Mouse (Mus musculus) layer of hippocampus, adult 18-20 months (tissue): ENCODE measurements around the gene Zfp710. TPM values are rescaled to one million over a fixed set of nuclear protein-coding genes. Genes with fewer than 3 reads are reported as not detected.
"Not testable (repeated sequence)": the region's sequence is repeated elsewhere in the genome, so short reads cannot be mapped to it uniquely, and the experiment has no call there.

ENCODE experiments used
- DNase-seq, 2 experiments: peaks; one replicate each; pipeline ENCODE4 v3.0.0; 2022; ENCODE audit warnings: low spot score in 2 of 2
- long read RNA-seq: library from polyadenylated mRNA; stranded (forward); transcript quantifications from one replicate; pipeline ENCODE4 v2.0.0, GENCODE M21; 2021
- total RNA-seq, 2 experiments: library from RNA; stranded (reverse); gene quantifications; 2 replicates each; pipeline ENCODE4 v1.2.3; 2021

Zfp710 gene
- 10 to 100 TPM; 25.6 to 26.0 TPM for total RNA-seq
- long read RNA-seq, full-length matches to known transcripts, result 4 of 11 reads
- long read RNA-seq, partial matches to known transcripts, result 0 of 11 reads
- long read RNA-seq, other reads (novel, unspliced or antisense), result 7 of 11 reads

DNA sequence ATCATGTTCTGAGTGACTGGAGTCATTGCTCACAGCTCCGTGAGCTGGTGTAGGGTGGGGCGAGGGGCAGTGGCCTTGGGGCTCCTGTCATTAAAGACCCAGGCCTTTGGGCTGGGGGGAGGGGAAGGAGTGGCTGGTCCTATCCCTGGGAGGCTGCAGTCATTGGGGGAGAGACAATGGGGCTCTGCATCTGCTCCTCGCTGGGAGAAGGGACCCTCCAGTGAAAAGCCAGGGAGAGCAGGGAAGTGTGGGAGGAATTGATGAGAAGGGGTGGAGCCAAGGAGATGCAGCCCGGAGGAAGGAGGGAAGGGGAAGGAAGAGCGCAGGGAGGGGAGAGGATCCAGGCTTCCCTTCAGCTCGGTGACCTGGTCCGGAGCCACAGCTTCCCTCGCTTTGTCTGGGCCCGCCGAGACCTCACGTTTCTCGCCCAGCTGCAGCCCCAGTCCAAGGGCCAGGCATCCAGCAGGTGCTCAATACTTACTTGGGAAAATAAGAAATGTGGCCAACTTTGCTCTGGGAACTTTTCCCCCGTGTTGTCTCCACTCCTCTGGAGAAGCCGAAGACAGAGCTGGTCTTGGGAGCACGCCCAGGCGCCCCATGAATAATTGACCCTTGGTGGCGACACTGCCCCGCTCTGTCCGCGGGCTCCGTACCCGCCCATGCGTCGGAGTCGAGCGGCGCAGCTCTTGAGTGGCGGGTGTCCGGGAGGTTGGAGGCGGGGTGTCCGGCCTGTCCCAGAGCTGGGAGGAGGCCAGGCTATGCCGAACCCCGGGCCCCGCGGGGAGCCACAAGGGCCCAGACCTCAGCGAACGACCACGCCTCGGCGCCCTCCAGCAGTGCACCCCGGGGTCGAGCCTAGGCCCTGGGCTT lies at the start of gene Zfp710:
Gene Zfp710 (plus strand): TSS at position 294 of the 870 bp plus-strand sequence.
- DNase-seq, result peak; percentile 68 to 75

DNA sequence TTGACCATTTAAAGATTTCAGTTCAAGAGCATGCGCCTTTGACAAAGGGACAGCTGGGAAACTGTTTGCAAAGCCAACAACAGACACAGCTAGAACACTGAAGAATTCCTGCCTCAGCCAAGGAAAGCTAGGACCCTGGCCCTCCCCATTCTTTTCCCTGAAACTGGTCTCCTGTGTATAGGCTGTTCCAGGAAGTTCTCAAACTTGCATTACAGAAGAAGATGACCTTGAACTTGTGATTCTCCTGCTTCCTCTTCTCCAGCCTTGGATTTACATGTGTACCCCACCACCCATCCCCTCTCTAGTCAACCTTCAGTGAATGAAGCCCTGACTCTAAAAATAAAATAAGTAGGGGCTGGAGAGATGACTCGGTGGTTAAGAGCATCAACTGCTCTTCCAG lies 49.3 kb upstream of the Zfp710 start:
- no peak for DNase-seq

DNA sequence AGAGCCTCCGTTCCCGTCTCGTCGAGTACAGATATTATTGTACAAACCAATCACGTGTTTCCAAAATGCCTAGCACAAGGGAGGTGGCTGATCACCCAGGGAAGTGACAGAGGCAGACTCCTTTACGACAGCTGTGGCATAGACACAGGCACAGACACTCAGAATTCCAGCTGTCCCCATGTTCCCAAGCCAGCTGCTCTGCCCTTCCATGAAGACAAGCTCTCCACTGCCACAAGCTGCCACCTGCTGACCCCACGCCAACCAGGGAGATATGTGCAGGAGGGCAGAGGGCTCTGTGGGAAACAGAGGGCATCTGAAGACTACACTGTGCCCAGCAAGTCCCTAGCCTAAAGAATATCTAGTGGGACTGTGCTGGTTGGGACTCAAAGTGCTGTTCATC lies 37.9 kb upstream of the Zfp710 start:
- no peak for DNase-seq

DNA sequence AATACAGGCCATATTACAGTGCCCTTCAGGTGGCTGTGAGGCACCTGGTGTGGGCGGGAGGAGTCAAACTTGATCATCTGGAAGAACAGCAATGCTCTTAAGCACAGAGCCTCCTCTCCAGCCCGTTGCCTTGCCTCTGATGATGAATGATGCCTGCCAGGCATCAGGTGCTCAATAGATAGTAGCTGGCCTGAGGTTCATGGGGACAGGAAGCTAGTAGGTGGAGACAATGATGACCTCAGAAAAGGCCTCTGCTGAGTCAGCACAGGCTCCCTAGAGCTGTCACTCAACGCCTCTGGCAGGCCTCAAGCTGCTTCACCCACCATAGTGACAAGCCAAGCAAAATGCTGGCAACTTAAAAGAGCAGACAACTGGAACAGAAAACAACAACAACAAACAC lies 36.9 kb upstream of the Zfp710 start:
- no peak for DNase-seq

DNA sequence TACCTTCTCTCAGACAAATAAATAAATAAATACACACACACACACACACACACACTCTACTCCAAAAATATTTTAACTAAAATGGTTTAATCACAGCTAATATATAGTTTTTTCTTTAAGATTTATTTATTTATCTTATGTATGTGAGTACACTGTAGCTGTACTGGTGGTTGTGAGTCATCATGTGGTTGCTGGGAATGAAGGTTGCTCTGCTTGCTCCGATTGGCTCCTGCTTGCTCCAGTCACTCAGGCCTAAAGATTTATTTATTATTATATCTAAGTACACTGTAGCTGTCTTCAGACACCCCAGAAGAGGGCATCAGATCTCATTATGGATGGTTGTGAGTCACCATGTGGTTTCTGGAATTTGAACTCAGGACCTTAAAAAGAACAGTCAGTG lies 36.1 kb upstream of the Zfp710 start:
- not testable (repeated sequence) for DNase-seq

DNA sequence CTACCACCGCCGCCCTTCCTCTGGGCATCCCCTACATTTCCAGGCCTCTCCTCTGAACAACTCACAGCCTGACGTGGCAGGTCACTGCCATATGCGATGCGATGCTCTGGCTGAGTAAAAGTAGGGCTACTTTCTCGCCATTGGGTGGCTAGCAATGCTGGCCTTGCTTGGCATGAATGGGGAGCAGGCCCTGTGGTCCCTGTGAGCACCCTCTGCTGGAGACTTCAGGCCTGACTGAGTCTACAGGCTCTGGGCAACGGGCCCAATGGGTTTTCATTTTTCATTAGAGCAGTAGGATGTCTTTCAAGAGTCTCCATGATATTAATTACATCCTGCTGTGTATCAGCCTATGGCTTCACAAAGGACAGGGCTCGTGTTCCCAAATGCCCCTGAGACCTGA lies 30.1 kb upstream of the Zfp710 start:
- peak; percentile 5 to 65 for DNase-seq

DNA sequence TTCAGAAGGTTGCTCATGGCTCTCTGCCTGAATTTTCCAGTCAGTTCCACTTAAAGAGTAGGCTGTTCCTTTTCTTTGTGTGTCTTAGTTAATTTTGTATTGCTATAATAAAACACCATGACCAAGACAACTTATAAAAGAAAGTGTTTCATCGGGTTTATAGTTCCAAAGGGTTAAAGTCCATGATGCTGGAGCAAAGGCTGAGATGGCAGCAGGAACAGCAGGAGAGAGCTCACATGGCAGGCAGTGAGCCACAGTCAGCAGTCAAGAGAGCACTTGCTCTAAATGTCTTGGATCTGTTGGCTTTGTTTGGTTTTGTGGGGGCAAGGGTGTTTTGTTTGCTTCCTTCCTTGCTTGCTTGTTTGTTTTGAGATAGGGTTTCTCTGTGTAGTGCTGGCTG lies 26.9 kb upstream of the Zfp710 start:
- DNase-seq, result no peak

DNA sequence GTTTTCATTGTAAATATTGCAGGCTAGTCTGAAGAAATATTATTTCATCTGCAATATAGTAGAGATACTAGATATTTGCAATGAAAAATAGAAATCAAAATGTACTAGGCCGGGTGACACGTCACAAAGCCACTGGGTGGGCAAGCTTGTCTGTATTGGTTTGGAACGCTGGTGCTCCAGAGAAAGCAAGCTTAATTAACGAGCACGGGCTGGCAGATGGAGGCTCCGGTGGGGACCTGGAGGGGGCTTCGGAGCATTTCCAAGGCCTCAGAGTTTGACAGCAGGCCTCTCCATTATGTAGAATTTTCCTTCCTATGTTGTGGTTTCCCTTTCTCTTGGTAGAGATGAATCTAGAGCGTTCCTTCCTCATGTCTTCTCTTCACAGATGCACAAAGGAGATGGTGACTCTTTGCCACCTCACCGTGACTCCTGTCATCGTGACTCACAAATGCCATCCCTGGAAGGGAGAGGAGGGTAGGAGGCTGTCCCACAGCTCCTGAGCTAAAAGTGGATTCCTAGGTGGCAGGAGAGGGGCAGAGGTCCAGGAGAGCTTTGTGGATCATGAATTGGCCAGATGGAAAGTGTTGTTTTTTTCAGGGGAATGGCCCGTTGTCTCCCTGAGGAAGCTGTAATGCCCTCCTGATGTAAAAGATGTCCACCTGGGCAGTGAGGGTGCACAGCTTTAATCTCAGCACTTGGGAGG lies 22.1 kb upstream of the Zfp710 start:
- no peak for DNase-seq

DNA sequence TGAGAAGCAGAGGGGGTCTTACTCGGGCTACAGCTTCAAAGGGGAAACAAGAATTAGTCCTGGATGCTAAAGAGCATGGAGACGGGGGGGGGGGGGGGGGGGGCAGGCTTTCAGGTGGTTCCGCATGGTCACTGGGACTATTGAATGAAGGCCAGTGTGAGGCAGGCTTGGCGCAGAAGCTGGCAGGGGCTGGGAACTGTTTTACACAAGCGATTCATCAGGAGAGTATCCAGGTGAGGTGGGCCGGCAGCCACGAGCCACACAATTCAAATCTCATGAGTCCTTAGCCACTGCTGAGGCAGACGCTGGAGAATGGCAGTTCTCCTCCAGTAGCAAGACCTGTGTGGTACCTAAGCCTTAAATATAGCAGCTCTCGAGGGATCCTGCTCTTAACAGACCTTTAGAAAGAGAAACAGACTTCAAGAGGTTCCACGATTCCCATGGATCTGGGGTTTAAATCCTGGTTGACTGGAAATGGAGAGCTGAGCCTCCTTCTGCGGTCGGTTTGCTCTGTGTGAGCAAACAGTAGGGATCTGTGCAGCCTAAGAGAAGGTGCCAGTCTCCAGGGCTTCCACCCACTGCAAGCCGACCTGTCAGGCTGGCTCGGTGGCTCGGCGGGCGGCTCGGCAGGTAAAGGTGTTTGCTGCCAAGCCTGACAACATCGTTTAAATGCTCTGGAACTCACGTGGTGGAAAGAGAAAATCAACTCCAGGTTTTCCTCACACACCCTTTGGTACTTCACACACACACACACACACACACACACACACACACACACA lies 19.6 kb upstream of the Zfp710 start:
- DNase-seq, result no peak

DNA sequence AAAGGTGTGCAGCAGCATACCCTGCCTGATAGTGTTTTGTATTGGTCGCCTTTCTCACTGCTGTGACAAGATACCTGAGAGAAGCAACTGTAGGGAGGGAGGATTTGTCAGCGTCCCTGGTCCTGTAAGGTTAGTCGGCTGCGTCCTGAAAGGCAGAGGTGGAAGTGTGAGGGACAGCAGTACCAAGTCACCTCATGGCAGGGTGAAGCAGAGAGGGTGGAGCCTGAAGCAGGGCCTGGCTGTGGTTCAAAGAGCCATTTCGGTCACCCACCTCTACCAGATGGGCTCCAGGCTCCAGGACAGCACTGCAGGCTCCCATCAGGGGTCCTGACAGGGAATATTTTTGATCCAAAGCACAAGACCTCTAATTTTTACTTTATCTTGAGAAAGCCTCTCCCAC lies 13.9 kb upstream of the Zfp710 start:
- no peak for DNase-seq

DNA sequence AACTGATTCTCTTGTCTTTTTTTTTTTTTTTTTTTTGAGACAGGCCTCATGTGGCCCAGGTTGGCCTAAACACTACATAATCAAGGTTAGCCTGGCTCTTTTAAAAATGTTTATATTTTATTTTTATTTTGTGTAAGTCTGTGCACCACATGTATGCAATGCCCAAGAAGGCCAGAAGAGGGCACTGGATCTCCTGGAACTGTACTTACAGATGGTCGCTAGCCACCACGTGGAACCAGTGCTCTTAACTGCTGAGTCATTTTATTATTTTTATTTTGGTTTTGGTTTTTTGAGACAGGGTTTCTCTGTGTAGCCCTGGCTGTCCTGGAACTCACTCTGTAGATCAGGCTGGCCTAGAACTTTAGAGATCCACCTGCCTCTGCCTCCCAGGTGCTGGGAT lies 13.1 kb upstream of the Zfp710 start:
- no peak for DNase-seq

DNA sequence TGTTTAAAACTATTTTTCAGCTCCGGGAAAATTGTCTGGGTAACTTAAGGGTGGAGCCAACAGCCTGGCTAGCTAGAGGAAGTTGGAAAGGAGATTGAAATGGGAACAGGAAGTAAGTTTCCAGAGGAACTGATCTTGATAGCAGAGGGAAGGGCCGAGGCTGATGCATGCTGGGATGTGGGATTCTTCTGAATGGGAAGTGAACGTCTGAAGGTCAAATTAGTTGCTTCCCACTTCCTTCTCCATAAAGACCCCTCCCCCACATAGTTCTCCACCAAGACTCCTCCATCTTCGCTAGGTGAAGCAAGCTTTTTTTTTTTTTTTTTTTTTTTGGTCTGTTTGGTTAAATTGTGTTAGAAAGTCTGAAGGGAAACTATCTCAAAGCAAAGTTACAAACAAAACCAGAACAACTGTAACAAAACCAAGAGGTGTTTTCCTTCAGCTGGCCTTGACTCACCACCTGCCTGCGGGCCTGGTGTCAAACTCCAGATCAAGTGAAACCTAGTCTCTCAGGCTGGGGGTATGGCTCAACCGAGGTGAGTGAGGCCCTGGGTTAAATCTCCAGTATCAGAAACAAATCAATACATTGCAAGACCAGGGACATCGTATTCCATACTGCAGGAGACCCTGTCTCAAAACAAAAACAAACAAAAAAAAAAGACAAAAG lies 10.6 kb upstream of the Zfp710 start:
- DNase-seq, result no peak

DNA sequence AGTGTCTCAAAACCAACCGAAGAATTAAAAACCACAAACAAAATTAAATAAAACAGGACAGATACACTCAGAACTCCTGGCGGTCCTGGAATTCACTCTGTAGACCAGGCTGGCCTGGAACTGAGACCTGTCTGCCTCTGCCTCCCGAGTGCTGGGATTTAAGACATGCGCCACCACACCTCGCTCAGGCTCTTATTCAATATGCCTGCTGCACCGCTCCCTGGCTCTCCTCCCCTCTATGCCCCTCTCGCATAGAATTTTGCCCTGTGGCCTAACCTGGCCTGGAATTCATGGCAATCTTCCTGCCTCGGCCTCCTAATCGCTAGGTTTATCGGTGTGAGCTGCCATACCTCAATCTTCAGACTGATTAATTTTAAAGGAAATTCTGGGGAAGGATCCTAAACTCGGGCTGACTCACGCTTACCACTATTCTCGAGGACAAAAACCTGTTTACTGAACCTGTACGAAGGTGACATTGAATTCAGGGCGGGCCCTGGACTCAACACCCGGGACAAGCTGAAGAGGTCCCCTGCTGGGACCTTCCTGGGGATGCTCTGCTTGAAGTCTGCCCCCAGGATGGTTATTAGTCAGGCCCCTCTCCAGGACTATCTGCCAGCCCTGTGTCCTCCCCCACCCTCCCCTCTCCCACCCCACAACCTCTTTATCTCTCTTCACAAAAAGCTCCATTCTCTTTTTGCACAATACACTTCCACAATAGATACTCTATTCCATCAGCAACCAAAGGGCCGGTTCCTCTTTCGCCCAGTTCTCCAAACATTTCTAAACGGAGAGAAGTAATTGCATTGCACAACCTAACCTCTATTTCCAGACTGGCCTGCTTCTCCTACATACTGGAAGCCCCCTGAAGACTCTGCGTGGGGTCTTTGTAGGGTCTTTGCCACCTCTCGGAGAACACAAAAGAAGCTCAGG lies 9.5 kb upstream of the Zfp710 start:
- no peak for DNase-seq

DNA sequence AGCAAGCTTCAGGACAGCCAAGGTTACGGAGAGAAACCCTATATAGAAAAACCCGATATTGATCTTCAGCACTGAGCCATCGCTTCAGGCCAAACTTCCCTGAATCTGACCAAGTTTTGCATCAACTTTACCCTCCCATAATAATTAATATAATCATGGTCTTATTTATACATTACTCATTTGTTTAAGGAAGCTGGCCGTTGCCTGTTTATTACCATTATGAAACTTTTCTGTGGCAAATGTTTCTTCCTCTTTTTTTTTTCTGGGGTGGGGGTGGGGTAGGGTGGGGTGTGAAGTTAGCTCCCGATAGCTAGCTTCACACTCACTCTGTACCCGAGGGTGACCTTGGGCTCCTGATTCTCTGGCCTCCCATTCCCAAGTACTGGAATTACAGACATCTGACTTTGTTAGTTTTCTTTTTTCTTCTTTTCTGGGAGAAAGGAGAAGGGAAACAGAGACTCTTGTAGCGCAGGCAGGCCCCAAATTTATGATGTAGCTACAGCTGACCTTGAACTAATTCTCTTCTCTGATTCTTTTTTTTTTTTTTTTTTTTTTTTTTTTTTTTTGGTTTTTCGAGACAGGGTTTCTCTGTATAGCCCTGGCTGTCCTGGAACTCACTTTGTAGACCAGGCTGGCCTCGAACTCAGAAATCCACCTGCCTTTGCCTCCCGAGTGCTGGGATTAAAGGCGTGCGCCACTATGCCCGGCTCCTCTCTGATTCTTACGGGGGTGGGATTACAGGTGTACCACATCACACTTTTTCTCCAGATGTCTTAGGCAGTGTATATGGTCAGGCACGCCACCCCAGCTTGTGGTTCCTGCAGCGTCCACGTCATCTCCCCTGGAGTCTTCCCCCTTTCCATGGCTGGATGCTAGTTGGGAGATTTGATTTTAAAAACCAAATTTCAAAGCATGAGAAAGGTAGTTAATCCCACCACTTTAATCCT lies 5.8 kb upstream of the Zfp710 start:
- DNase-seq, result no peak

DNA sequence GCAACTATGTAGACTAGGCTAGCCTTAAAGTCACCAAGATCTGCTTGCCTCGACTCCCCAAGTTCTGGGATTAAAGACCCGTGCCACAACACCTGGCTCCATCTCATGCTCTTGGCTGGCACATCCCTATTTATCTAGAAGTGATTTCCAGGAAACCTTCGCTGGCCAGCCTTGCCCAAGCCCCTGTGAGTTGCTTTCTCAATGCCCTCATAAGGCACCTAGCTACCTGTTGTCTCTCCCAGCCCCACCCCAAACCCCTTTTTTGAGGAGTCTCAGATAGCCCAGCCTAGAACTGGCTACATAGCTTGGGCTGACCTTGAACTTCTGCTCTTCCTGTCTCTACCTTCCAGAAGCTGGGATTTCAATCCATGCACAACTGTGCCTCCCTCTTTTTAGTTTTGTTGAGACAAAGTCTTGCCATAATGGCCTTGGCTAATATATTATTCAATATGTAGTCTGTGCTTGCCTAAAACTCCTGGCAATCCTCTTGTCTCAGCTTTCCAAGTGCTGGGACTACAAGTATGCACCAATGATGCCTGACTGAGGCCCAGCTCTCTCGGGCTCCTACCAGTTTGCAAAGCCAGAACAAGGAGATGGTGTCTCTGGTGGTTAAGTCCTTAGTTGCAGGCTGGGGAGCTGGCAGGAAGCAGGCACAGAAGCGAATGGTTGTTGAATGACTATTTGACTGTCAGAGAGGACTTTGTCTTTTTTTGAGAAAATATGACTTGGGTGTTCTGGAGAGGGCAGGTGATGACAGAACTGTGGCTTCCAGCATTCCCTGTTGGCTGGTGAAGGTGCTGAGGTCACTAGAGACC lies 786 bp upstream of the Zfp710 start:
- DNase-seq, result no peak

DNA sequence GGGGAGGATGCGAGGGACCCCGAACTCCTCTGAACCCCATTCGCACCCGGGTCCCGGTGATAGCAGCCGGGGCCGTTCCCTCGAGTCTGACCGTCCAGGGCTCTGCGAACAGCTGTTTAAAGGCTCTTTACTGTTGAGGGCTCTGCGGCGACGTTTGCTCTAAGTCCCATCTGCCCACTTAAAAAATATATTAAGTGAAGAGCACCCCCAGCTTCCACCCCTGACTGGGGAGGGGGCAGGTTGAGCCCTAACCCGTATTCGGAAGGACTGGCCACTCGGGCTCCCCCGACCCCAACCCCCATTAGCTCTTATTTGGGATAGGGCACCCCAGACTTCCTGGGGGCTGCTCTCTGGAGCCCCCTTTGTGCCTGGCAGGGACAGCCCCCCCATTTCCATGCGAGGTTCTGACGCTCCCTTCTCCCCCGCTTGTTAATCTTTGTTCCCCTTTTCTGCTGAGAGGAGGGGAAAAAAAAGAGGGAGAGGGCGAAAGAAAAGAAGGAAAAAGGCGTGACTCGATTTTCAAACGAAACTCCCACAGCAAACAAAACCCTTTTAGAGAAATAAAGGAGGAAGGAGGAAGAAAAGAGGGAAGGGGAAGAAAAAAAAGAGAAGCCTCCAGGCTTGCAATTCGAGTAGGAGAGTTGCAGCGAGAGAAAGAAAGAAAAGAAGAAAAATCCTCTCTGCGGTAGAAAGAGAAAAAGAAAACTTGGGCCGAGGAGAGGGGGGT lies 940 bp downstream of the Zfp710 start:
- peak in 1 of 2 experiments; percentile 30 for DNase-seq
